Mouse (Mus musculus): ENCODE results near the gene Dnajc27. TPM values are rescaled to one million over a fixed set of nuclear protein-coding genes. Genes with fewer than 3 reads are reported as not detected.

Dnajc27 gene
- 1 to 10 TPM; 6.4 to 6.7 TPM for polyA plus RNA-seq (2017; shearing (Covaris generic))

DNA sequence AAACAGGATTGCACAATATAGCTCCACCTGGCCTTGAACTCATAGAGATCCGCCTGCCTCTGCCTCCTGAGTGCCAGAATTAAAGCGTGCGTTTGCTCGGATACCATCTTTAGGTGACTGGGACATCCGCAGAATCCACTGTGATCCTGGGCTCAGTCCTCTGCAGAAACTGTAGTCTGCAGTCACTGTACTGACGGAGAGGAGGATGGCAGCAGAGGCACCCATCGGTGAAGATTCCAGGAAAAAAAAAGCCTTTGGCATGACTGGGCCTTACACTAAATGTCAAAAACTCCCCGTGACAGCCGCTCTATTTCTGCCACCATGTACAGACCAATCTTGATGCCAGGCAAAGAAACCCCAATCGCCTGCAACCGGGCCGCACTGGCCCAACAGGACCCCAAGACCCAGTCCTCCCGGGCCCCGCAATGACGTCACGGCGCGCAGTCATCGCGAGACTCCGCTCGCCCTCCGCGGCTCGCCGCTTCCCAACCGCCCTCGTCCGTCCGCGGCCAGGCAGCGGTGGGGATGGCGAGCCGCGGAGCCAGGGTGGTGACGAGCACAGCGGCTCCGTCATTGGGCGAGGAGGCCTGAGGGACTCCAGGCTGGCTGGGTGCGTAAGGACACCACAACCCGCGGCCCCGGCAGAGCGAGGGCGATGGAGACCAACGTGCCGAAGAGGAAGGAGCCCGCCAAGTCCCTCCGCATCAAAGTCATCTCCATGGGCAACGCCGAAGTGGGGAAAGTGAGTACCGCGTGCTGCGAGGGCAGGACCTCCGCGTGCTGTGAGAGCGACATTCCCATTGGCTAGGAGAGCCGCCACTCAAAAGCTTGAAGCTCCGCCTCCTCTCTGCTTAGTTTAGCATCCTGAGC, at the start of gene Dnajc27:
Dnajc27 (plus strand) TSS at position 452 of the 870 bp plus-strand sequence.

DNA sequence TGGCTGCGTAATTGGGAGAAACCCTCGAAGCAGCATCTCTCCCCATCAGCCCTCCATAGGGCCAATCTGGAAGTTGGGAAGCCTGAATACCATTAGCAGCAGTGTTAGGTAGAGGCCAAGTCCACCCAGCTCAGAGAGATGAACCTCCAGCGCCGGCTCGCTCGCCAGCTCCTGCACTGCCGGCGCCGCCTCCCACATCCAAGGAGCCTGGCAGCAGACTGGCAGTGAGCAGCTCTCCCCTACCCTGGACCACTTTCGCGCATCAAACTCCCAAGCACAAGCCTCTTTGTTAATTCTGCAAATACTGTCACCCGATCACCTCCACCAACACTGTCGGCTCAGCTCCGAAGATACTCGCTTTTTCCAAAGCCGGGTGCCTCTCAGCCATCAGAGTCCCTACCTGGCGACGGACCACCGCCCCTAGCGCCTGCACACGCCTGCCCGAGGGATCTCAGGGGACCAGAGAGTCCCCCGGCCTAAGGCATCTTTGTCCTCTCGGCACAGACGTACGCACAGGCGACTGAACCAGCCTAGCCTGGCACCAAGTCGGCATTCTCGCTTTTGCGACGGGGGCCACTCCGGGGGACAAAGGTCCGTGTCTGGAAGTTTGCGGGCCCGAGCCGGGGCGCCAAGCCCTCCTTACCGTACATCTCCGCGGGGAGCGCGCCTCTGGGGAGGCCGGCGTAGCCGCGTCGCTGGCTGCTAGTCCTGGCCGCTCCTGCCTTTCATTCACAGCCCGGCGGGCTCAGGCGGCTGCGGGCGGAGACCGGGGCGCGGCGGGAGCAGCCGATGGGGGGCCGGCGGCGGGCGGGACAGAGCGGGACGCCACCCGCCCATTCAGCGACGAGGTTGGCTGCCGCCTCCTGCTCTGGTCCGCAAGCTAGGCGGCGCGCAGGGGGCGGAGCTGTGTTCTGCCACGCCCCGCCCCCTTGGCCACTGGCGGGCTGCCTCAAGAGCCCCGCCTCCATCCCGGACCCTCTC, 44.0 kb upstream of the Dnajc27 start, which contains the start of gene Efr3b:
Efr3b (minus strand) TSS at position 855 of the 981 bp plus-strand sequence.

DNA sequence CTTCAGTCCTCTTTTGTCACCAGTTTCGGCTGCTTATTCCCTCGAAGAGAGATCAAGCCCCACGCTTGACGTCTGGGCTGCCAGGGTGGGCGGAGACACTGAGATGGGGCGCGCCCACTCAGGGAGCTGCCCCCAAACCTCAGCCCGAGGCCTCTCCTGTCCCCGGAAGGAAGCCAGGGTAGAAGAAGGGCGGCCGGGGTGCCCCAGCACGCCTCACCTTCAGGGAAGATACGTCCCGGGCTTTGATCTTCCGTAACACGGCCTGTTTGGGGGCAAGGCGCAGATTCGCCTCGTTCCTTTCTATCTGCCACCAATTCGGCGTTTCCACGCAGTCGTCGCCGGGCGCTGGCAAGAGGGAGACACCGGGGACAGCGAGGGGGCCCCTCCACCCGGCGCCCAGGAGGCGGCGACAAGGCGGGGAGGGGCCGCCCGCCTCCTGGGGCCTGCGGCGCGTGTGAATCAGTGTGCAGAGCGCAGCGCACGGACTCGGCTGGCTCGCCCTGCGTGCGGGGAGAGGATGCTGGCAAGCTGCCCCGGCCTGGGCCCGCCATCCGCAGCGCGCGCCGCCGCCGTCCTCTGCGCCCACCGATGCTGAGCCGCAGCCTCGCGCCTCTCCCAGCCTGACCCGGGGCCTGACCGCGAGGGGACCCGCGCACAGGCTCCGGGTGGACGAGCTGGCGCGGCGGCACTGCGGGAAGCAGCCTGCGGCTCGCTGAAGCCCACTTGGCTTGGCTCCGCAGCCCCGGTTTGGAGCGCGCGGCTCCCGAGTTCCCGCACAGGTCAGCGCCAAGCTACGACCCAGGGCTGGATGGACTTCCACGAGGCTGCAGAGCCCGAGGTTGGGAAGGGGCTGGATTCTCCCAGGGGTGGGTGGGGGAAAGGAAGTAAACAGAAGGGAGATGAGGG, 50.8 kb downstream of the Dnajc27 start, which contains the start of gene Adcy3:
Adcy3 (plus strand) TSS at position 163 of the 906 bp plus-strand sequence.

Other genes with a start within 250 kb of the Dnajc27 start
- 1 to 10 TPM; 1.7 to 2.0 TPM for gene Pomc, start 127.6 kb upstream of the Dnajc27 start, polyA plus RNA-seq (2017; shearing (Covaris generic))
- under 1 TPM; 0.04 to 0.37 TPM for gene Efr3b, start 43.7 kb upstream of the Dnajc27 start, polyA plus RNA-seq (2017; shearing (Covaris generic))
- 10 to 100 TPM; 16.6 to 27.1 TPM for gene Adcy3, start 50.5 kb downstream of the Dnajc27 start, polyA plus RNA-seq (2017; shearing (Covaris generic))
- gene Ptrhd1, start 151.4 kb downstream of the Dnajc27 start, polyA plus RNA-seq (2017; shearing (Covaris generic)) = 1 to 10 TPM; 5.1 to 5.4 TPM
- 10 to 100 TPM; 16.4 to 18.1 TPM for gene Cenpo, start 151.7 kb downstream of the Dnajc27 start, polyA plus RNA-seq (2017; shearing (Covaris generic))